Mouse (Mus musculus) megakaryocyte, embryonic 14.5 days (primary cell): Measurements from ENCODE around the gene Ccr2.

Experiments used
- FLI1 ChIP-seq: IDR thresholded peaks from 2 replicates; pipeline ENCODE4 v1.6.1; 2012; ENCODE audit warnings: low read length, inconsistent platforms, mixed read lengths
- GATA1 ChIP-seq: IDR thresholded peaks from 3 replicates; pipeline ENCODE4 v1.6.1; 2012; ENCODE audit warnings: mixed read lengths, low read length, inconsistent platforms, borderline replicate concordance

GRCm38 (mm10) chr9:124100357-124100756 lies 1.4 kb upstream of the Ccr2 start:
- TF ChIP-seq GATA1 (no peak), FLI1 (no peak)
